Mouse (Mus musculus): ENCODE data around the gene Olfr1152.

Gene Olfr1152

GRCm38 (mm10) chr2:87866192-87866591, at the start of gene Olfr1152:
Gene Olfr1152 (plus strand): TSS chr2:87866492.
- no peak for DNase-seq (ENCODE audit: extremely low spot score, low spot score)

GRCm38 (mm10) chr2:87830233-87830632, 36.1 kb upstream of the Olfr1152 start, which contains the start of gene Olfr1148:
Gene Olfr1148 (plus strand): TSS chr2:87830533.
- DNase-seq (ENCODE audit: extremely low spot score, low spot score), result no peak

GRCm38 (mm10) chr2:87843693-87844092, 22.6 kb upstream of the Olfr1152 start, which contains the start of gene Olfr1150-ps1:
Gene Olfr1150-ps1 (plus strand): TSS chr2:87843993.
- no peak for DNase-seq (ENCODE audit: extremely low spot score, low spot score)

GRCm38 (mm10) chr2:87855562-87855961, 10.7 kb upstream of the Olfr1152 start, which contains the start of gene Olfr1151:
Gene Olfr1151 (plus strand): TSS chr2:87855862.
- no peak for DNase-seq (ENCODE audit: extremely low spot score, low spot score)

GRCm38 (mm10) chr2:87894662-87895061, 28.4 kb downstream of the Olfr1152 start, which contains the start of gene Olfr1153:
Gene Olfr1153 (plus strand): TSS chr2:87894962.
- no peak for DNase-seq (ENCODE audit: extremely low spot score, low spot score)

GRCm38 (mm10) chr2:87905066-87905465, 38.8 kb downstream of the Olfr1152 start, which contains the start of gene Olfr1154:
Gene Olfr1154 (minus strand): TSS chr2:87905166.
- no peak for DNase-seq (ENCODE audit: extremely low spot score, low spot score)

Measured in neural tube, embryonic 10.5 days (tissue).